Mouse (Mus musculus): ENCODE data around the gene Dleu7. TPM values are rescaled to one million over a fixed set of nuclear protein-coding genes. Genes with fewer than 3 reads are reported as not detected.

Gene Dleu7
- polyA plus RNA-seq (2015; fragmentation: Nextera tagmentation; extraction: Ambion mirVana): 0.50 and 0.57 TPM in 2 replicates

DNA sequence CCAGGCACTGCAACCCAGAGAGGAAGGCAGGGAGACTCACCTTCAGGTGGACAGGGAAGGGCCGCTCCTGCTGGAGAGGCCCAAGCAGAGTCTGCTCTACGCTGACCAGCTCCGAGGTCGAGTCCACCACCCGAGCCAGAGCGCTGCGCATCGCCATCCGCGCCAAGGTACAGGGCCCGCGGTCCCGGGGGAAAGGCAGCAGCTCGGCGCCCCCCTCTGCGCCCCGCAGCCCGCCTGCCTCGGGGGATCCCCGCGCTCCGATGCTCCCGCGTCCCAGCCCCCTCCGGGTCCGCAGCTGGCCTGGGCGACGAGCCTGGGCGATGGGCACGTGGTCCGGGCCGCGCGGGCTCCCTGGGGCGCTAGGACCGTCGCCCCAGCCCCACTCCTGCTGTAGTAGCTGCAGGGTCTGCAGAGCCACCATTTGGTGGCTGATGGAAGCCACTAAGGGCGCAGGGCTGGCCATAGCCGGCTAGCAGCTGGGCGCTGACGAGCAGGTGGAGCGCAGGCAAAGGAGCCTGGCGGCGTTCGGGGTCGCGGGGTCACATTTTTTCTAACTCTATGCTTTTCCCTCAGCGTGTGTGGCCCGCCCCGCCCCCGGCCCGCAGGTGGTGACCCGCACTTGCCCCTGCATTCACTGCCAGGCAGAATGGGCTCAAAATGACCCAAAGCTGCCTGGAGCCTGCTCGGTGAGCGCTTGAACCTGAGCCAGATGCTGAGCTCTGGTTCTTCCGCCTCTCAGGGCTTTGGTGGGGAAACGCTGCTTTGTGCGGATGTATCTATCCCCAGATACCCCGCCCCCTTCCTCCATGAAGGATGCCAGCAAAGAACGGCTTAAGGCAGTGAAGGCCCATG, at the start of gene Dleu7, which contains the start of gene Rnaseh2b:
Dleu7 (minus strand) TSS at position 560 of the 852 bp plus-strand sequence.
Rnaseh2b (plus strand) TSS at position 102 of the 852 bp plus-strand sequence.
- Histone ChIP-seq H3K9me3 (ENCODE audit: control insufficient read depth) (no peaks in the 10 kb centered on the region), H3K4me1 (replicated peaks; ENCODE audit: control insufficient read depth, insufficient read depth, low read length) (no peaks in the 10 kb centered on the region), H3K4me3 (ENCODE audit: low read depth, low read length) (peak within 1 kb of the TSS; percentile 27), H3K9ac (ENCODE audit: low read depth, low read length) (0 out of 2 replicates have a peak within 1 kb of the TSS, but pooled peaks have one; percentile 12), H3K27me3 (replicated peaks; ENCODE audit: control insufficient read depth, insufficient read depth, low read length) (no peaks in the 10 kb centered on the region), H3K4me2 (replicated peaks; ENCODE audit: low read depth) (peak within 1 kb of the TSS; percentile 80), H3K36me3 (ENCODE audit: control insufficient read depth, insufficient read depth) (no peaks in the 10 kb centered on the region), H3K27ac (ENCODE audit: low read depth, low read length) (no peak within 1 kb of the TSS)
- 4% methylated on average over 59 of the region's 60 CpGs for WGBS
- TF ChIP-seq CTCF (IDR thresholded peaks at IDR 0.05; ENCODE audit: low read depth): no peak
- ATAC-seq: peak; percentile 25; the same call in 1 of the 2 replicates

DNA sequence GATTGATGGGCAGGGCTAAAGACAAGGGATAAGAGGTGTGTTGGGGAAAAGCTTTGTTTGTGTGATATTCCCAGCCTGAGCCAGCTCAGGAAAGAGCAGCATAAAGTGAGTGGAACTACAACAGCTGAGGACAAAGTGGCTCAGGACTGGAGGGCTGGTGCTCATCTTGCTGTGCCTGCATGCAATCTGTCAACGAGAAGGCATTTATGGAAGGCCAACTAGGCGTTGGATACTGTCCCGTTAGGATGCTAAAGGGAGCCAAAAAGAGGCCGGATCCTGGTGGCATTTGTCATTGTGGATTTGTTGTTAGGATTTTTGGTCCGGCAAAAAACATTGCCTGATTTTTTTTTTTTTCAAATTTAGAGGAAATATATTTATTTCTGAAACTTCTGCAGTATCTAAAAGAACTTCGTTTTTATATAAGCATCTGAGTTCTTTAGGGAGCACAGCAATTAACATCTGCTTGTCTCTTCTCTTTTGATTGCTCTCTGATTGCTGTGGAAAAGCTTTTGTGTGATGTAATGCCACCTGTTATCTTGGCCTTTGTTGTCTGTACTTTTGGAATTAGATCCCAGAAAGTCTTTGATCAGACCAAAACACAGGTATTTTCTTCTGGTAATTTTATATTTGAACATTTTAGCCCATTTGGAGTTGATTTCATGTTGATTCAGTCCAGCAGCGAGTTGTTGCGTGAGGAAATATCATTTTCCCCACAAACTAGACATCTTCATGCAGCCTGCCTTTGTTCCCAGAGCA, 49.2 kb upstream of the Dleu7 start:
- ATAC-seq: no peak
- Histone ChIP-seq H3K36me3 (ENCODE audit: control insufficient read depth, insufficient read depth) (peaks cover 6% of the 10 kb centered on the region; the same call in 1 of the 2 replicates), H3K27ac (ENCODE audit: low read depth, low read length) (no peak overlapping the region), H3K4me2 (replicated peaks; ENCODE audit: low read depth) (peak overlapping the region; percentile 32; the same call in 1 of the 2 replicates), H3K27me3 (replicated peaks; ENCODE audit: control insufficient read depth, insufficient read depth, low read length) (no peaks in the 10 kb centered on the region), H3K9ac (ENCODE audit: low read depth, low read length) (no peak overlapping the region; the same call in 1 of the 2 replicates), H3K4me1 (replicated peaks; ENCODE audit: control insufficient read depth, insufficient read depth, low read length) (no peaks in the 10 kb centered on the region), H3K9me3 (ENCODE audit: control insufficient read depth) (no peaks in the 10 kb centered on the region), H3K4me3 (ENCODE audit: low read depth, low read length) (no peak overlapping the region)
- 55% methylated on average over 8 of the region's 8 CpGs for WGBS
- no peak for TF ChIP-seq CTCF (IDR thresholded peaks at IDR 0.05; ENCODE audit: low read depth)

DNA sequence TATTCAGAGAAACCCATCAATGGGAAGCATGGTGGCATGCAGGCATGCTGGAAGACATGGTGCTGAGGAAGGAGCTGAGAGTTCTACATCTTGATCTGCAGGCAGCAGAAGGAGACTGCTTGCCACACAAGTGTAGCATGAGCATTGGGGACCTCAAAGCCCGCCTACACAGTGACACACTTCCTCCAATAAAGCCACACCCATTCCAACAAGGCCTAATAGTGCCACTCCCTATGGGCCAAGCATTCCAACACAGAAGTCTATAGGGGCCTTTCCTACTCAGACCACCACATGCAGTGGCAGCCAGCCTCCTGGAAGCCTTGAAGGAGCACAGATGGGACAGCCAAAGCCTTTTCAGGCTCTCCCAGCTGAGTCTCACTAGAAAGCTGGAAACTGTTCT, 46.3 kb upstream of the Dleu7 start:
- no peaks in the 10 kb centered on the region for H3K9me3 ChIP-seq (ENCODE audit: control insufficient read depth)
- no peak for TF ChIP-seq CTCF (IDR thresholded peaks at IDR 0.05; ENCODE audit: low read depth)
- H3K4me2 ChIP-seq (replicated peaks; ENCODE audit: low read depth): no peak overlapping the region
- H3K9ac ChIP-seq (ENCODE audit: low read depth, low read length): no peak overlapping the region
- H3K4me1 ChIP-seq (replicated peaks; ENCODE audit: control insufficient read depth, insufficient read depth, low read length): no peaks in the 10 kb centered on the region
- ATAC-seq: no peak
- peaks cover 5% of the 10 kb centered on the region; the same call in 1 of the 2 replicates for H3K36me3 ChIP-seq (ENCODE audit: control insufficient read depth, insufficient read depth)
- H3K27me3 ChIP-seq (replicated peaks; ENCODE audit: control insufficient read depth, insufficient read depth, low read length): no peaks in the 10 kb centered on the region
- 86% methylated on average over 1 of the region's 1 CpGs for WGBS
- no peak overlapping the region for H3K27ac ChIP-seq (ENCODE audit: low read depth, low read length)
- H3K4me3 ChIP-seq (ENCODE audit: low read depth, low read length): no peak overlapping the region

DNA sequence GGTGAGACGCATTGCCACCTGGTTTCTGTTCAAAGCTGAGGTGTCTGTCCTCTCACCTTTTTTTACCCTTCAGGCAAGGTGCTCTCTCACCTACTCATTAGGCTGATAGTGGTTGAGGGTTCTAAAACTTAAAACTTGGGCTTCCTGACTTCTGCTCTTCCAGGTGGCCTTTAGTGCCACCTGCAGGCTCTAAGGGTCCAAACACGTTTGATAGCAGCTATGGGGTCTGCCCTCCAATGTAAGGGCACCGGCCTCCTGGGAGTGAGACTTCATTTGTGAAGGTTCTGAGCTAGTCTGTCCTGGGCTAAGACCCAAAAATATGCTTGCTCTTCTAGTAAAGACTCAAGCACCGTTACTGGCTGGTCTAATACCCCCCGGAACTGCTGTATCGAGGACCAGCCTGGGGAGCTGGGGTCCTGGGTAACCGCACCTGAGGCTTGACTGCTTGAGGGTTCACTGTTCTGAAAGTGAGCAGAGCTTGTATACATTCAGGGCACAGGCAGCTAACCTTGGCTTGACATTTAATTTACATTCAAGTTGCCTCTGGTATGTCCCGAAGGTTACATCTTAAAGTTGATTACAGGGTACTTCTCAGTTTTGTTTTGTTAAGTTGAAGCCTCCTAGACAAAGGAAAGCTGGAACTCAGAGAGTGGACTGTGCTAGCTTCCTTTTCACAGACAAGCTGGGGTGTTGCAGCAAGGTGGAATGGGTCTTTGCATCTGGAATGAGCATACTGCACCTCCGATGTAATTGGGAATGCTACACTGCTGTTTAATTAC, 41.3 kb upstream of the Dleu7 start:
- TF ChIP-seq CTCF (IDR thresholded peaks at IDR 0.05; ENCODE audit: low read depth): peak; percentile 50
- Histone ChIP-seq H3K9ac (ENCODE audit: low read depth, low read length) (no peak overlapping the region), H3K4me2 (replicated peaks; ENCODE audit: low read depth) (no peak overlapping the region), H3K9me3 (ENCODE audit: control insufficient read depth) (no peaks in the 10 kb centered on the region), H3K4me3 (ENCODE audit: low read depth, low read length) (no peak overlapping the region), H3K27me3 (replicated peaks; ENCODE audit: control insufficient read depth, insufficient read depth, low read length) (no peaks in the 10 kb centered on the region), H3K27ac (ENCODE audit: low read depth, low read length) (no peak overlapping the region), H3K36me3 (ENCODE audit: control insufficient read depth, insufficient read depth) (peaks cover 2% of the 10 kb centered on the region; the same call in 1 of the 2 replicates), H3K4me1 (replicated peaks; ENCODE audit: control insufficient read depth, insufficient read depth, low read length) (no peaks in the 10 kb centered on the region)
- WGBS: 78% methylated on average over 9 of the region's 9 CpGs
- no peak for ATAC-seq

DNA sequence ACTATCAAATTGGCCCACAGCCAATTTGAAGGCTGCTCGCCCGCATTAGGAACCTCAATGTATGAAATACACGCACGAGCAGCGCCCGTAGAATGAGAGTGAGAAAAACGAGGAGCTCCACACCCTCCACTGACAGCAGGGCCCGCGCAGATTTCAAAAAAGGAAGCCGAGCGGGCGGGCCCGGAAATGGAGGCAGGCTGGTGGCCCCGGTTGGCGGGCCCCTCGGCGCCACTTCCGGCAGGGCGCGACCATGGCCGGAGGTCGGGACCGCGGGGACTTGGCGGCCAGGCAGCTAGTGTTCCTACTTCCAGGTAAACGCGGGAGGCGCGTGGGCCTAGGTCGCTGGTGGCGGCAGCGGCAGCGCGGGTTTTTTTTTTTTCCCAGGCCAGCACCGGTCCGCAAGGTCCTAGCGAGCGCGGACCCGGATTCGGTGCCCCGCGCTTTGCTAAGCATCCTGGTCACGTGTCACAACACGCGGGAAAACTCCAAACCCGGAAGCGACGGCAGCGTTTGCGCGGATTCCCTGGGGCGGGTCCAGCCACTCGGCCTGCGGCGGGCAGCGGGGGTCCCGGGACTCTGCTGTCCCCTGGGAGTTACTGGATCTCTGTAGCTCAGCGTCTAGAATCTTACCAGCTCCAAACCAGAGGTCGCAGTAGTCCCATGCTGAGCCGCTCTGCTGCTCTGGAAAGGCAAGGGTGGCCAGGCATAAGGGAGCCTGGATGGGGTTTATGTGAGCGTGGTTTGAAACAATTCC, 39.2 kb upstream of the Dleu7 start:
- peak; percentile 85 for ATAC-seq
- Histone ChIP-seq H3K27ac (ENCODE audit: low read depth, low read length) (peak overlapping the region; percentile 55), H3K4me2 (replicated peaks; ENCODE audit: low read depth) (peak overlapping the region; percentile 75), H3K4me3 (ENCODE audit: low read depth, low read length) (peak overlapping the region; percentile 62), H3K9ac (ENCODE audit: low read depth, low read length) (peak overlapping the region; percentile 57), H3K4me1 (replicated peaks; ENCODE audit: control insufficient read depth, insufficient read depth, low read length) (no peaks in the 10 kb centered on the region), H3K9me3 (ENCODE audit: control insufficient read depth) (no peaks in the 10 kb centered on the region), H3K27me3 (replicated peaks; ENCODE audit: control insufficient read depth, insufficient read depth, low read length) (no peaks in the 10 kb centered on the region), H3K36me3 (ENCODE audit: control insufficient read depth, insufficient read depth) (no peaks in the 10 kb centered on the region)
- WGBS: under 1% methylated on average over 58 of the region's 62 CpGs
- TF ChIP-seq CTCF (IDR thresholded peaks at IDR 0.05; ENCODE audit: low read depth): no peak
